Mouse (Mus musculus): ENCODE data around the gene Gm38392.

DNA sequence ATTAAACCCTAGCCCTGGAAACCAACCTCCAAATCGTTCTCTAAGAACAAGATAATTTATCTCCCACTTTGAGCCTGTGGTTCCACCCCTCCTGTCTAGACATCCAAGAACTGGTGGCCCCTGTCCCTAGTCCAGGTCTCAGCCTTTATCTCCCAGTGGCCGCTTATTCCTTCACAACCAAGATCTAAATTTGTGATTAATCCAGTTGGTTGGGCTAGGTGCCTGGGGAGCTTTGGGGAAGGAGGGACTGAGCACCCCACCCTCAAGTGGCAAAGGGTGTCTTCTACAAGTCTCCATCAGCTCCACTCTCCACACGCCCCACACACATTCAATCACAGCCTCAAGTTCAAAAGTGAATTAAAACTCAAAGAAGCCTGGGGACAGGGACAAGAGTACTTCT lies 80.5 kb downstream of the Gm38392 start:
- TF ChIP-seq CTCF (IDR thresholded peaks at IDR 0.05; ENCODE audit: insufficient read depth, low read length) (no peak), POLR2A (IDR thresholded peaks at IDR 0.05; ENCODE audit: borderline replicate concordance, extremely low read depth, low read depth, low read length) (no peak)

All from lung, adult 2 months (tissue).